Mouse (Mus musculus) brain, embryonic 18.5 days (tissue): ENCODE measurements around the gene Atp11b.
A peak's percentile ranks its signal among the peaks of the same experiment; 100 is the strongest.

Experiments used
- DNase-seq: peaks from one replicate; pipeline ENCODE4 v3.0.0-alpha.2; 2012; ENCODE audit warnings: low read depth, low spot score

Atp11b gene

GRCm38 (mm10) chr3:35753825-35754767 is at the start of gene Atp11b:
Gene Atp11b, plus strand, starts transcription at chr3:35754106.
- peak; percentile 59 for DNase-seq

GRCm38 (mm10) chr3:35704328-35704613 is 49.6 kb upstream of the Atp11b start:
- DNase-seq = no peak

- DNase-seq = no peak
Measured at GRCm38 (mm10) chr3:35719531-35720205, 34.2 kb upstream of the Atp11b start.

GRCm38 (mm10) chr3:35720801-35721200 is 33.1 kb upstream of the Atp11b start:
- no peak for DNase-seq

GRCm38 (mm10) chr3:35721818-35722446 is 32.0 kb upstream of the Atp11b start:
- DNase-seq = no peak

- DNase-seq = no peak
Measured at GRCm38 (mm10) chr3:35722811-35723210, 31.1 kb upstream of the Atp11b start.

GRCm38 (mm10) chr3:35723586-35724322 is 30.2 kb upstream of the Atp11b start:
- DNase-seq = no peak

GRCm38 (mm10) chr3:35725096-35725495 is 28.8 kb upstream of the Atp11b start:
- DNase-seq = no peak

GRCm38 (mm10) chr3:35726936-35727335 is 27.0 kb upstream of the Atp11b start:
- DNase-seq = no peak

GRCm38 (mm10) chr3:35729490-35729889 is 24.4 kb upstream of the Atp11b start:
- no peak for DNase-seq

GRCm38 (mm10) chr3:35731981-35732777 is 21.7 kb upstream of the Atp11b start:
- DNase-seq = no peak

- DNase-seq = no peak
Measured at GRCm38 (mm10) chr3:35732778-35733147, 21.1 kb upstream of the Atp11b start.

- DNase-seq = no peak
Measured at GRCm38 (mm10) chr3:35734509-35734908, 19.4 kb upstream of the Atp11b start.

- DNase-seq = no peak
Measured at GRCm38 (mm10) chr3:35738071-35738470, 15.8 kb upstream of the Atp11b start.

GRCm38 (mm10) chr3:35745010-35745409 is 8.9 kb upstream of the Atp11b start:
- no peak for DNase-seq

- DNase-seq = no peak
Measured at GRCm38 (mm10) chr3:35746840-35747456, 7.0 kb upstream of the Atp11b start.

GRCm38 (mm10) chr3:35750286-35750685 is 3.6 kb upstream of the Atp11b start:
- no peak for DNase-seq

- no peak for DNase-seq
Measured at GRCm38 (mm10) chr3:35751724-35752123, 2.2 kb upstream of the Atp11b start.

GRCm38 (mm10) chr3:35762735-35763134 is 8.8 kb downstream of the Atp11b start:
- no peak for DNase-seq
